Mouse (Mus musculus): ENCODE data around the gene Cbx1. TPM values are rescaled to one million over a fixed set of nuclear protein-coding genes. Genes with fewer than 3 reads are reported as not detected.

The Cbx1 gene
- polyA plus RNA-seq, 1 experiment from 2014 or later: 52.4 TPM

- Histone ChIP-seq H3K4me3 (no peak overlapping the region), H3K4me2 (no peak overlapping the region), H3K9ac (no peak overlapping the region), H3K4me1 (replicated peaks) (peaks cover 6% of the 10 kb centered on the region; the same call in 1 of the 2 replicates), H3K36me3 (no peaks in the 10 kb centered on the region), H3K27ac (no peak overlapping the region), H3K27me3 (no peaks in the 10 kb centered on the region), H3K9me3 (replicated peaks) (no peaks in the 10 kb centered on the region)
- ATAC-seq (replicated peaks; ENCODE audit: insufficient number of reproducible peaks, insufficient read depth, low FRiP score, low read depth): no peak
- 52% methylated on average over 7 of the region's 7 CpGs for WGBS
Measured at GRCm38 (mm10) chr11:96761984-96762383, 26.9 kb upstream of the Cbx1 start.

GRCm38 (mm10) chr11:96762742-96763470 is 26.0 kb upstream of the Cbx1 start:
- 74% methylated on average over 15 of the region's 15 CpGs for WGBS
- peaks cover 6% of the 10 kb centered on the region; the same call in 1 of the 2 replicates for H3K4me1 ChIP-seq (replicated peaks)

DNA sequence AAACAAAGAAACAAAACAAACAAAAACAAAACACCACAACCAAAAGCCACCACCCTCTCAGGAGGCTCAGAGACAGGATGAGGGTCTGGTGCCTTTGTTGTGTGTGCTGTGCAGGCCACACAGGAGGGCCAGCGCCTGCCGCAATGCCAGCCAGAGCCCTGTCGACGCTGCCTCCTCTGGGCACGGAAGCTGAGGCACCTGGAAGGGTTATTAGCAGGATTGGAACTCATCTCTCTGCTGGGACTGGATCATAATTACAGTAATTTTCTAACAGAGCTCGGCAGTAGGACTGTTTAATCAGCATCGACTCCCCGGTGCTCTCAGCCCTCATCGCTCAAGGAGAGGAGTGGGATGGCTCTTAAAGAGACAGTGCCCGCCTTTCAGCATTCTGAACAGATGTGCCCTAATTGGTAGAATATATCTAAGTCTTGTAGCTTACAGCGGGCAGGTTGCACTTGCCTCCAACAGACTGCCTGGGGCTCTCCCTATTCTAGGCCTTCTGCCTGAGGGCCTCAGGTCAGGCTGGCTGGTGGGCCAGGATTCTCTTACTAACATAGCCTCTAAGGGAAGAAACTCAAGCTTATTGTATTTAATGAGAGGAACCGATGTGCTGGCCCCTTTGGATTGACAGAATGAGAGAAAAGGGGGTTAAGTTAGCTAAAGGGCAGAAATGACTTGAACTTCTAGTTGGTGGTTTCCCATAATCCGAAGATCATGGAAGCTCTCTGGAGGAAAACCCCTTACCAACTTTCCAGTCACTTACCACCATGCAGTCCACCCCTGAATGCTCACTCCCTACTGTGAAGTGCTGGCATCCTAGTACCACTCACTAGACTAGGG is 24.2 kb upstream of the Cbx1 start:
- H3K9me3 ChIP-seq (replicated peaks): no peaks in the 10 kb centered on the region
- peaks cover 6% of the 10 kb centered on the region; the same call in 1 of the 2 replicates for H3K4me1 ChIP-seq (replicated peaks)
- ATAC-seq (replicated peaks; ENCODE audit: insufficient number of reproducible peaks, insufficient read depth, low FRiP score, low read depth): no peak
- H3K27me3 ChIP-seq: no peaks in the 10 kb centered on the region
- H3K9ac ChIP-seq: no peak overlapping the region
- H3K27ac ChIP-seq: peak overlapping the region; percentile 45
- 49% methylated on average over 13 of the region's 13 CpGs for WGBS
- H3K4me2 ChIP-seq: no peak overlapping the region
- peaks cover 16% of the 10 kb centered on the region for H3K36me3 ChIP-seq
- H3K4me3 ChIP-seq: no peak overlapping the region

More at GRCm38 (mm10) chr11:96762742-96763470, 26.0 kb upstream of the Cbx1 start:
- Histone ChIP-seq H3K9ac (no peak overlapping the region), H3K27ac (no peak overlapping the region), H3K4me2 (no peak overlapping the region), H3K36me3 (no peaks in the 10 kb centered on the region; the same call in 1 of the 2 replicates), H3K4me3 (no peak overlapping the region), H3K27me3 (no peaks in the 10 kb centered on the region), H3K9me3 (replicated peaks) (no peaks in the 10 kb centered on the region)
- no peak for ATAC-seq (replicated peaks; ENCODE audit: insufficient number of reproducible peaks, insufficient read depth, low FRiP score, low read depth)

- H3K27me3 ChIP-seq: no peaks in the 10 kb centered on the region
- peaks cover 25% of the 10 kb centered on the region for H3K36me3 ChIP-seq
- H3K4me1 ChIP-seq (replicated peaks): peaks cover 6% of the 10 kb centered on the region; the same call in 1 of the 2 replicates
- no peak for ATAC-seq (replicated peaks; ENCODE audit: insufficient number of reproducible peaks, insufficient read depth, low FRiP score, low read depth)
- 62% methylated on average over 7 of the region's 7 CpGs for WGBS
- H3K27ac ChIP-seq: peak overlapping the region; percentile 45; the same call in 1 of the 2 replicates
- no peak overlapping the region for H3K4me2 ChIP-seq
- H3K9ac ChIP-seq: no peak overlapping the region
- H3K9me3 ChIP-seq (replicated peaks): no peaks in the 10 kb centered on the region
- H3K4me3 ChIP-seq: no peak overlapping the region
Measured at GRCm38 (mm10) chr11:96765645-96766044, 23.3 kb upstream of the Cbx1 start.

DNA sequence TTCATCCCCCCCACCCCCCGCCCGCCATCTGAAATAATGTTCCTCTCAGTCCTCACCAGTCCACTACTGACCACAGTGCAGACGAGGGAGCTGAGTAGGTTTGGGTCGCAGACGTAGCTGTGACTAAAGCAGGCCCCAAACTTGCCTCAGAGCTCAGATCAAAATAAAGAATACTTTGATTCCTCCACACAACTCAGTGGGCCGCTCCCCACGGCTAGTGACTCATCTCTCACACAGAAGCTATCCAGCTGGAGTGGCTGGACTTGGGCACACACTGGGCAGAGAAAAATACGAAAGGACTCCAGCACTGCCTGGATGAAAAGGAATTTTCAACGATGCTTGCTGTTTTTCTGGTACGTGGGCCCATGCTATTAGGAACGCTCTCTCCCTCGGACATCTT is 22.4 kb upstream of the Cbx1 start:
- peaks cover 33% of the 10 kb centered on the region for H3K36me3 ChIP-seq
- H3K4me2 ChIP-seq: no peak overlapping the region
- no peaks in the 10 kb centered on the region for H3K9me3 ChIP-seq (replicated peaks)
- 74% methylated on average over 12 of the region's 12 CpGs for WGBS
- no peaks in the 10 kb centered on the region for H3K27me3 ChIP-seq
- H3K4me3 ChIP-seq: no peak overlapping the region
- no peak for ATAC-seq (replicated peaks; ENCODE audit: insufficient number of reproducible peaks, insufficient read depth, low FRiP score, low read depth)
- H3K27ac ChIP-seq: no peak overlapping the region
- peaks cover 6% of the 10 kb centered on the region; the same call in 1 of the 2 replicates for H3K4me1 ChIP-seq (replicated peaks)
- H3K9ac ChIP-seq: no peak overlapping the region

- H3K27ac ChIP-seq: no peak overlapping the region
- no peak overlapping the region for H3K9ac ChIP-seq
- no peak overlapping the region for H3K4me2 ChIP-seq
- no peaks in the 10 kb centered on the region for H3K27me3 ChIP-seq
- WGBS: 66% methylated on average over 7 of the region's 7 CpGs
- no peak for ATAC-seq (replicated peaks; ENCODE audit: insufficient number of reproducible peaks, insufficient read depth, low FRiP score, low read depth)
- H3K36me3 ChIP-seq: peaks cover 36% of the 10 kb centered on the region
- H3K4me3 ChIP-seq: no peak overlapping the region
- H3K4me1 ChIP-seq (replicated peaks): peaks cover 6% of the 10 kb centered on the region; the same call in 1 of the 2 replicates
- no peaks in the 10 kb centered on the region for H3K9me3 ChIP-seq (replicated peaks)
Measured at GRCm38 (mm10) chr11:96767096-96767495, 21.8 kb upstream of the Cbx1 start.

GRCm38 (mm10) chr11:96768240-96768639 is 20.7 kb upstream of the Cbx1 start:
- peaks cover 42% of the 10 kb centered on the region for H3K36me3 ChIP-seq
- no peak overlapping the region for H3K9ac ChIP-seq

GRCm38 (mm10) chr11:96771274-96771975 is 17.5 kb upstream of the Cbx1 start:
- no peak for ATAC-seq (replicated peaks; ENCODE audit: insufficient number of reproducible peaks, insufficient read depth, low FRiP score, low read depth)
- Histone ChIP-seq H3K27ac (no peak overlapping the region), H3K4me3 (no peak overlapping the region), H3K4me2 (no peak overlapping the region), H3K4me1 (replicated peaks) (peaks cover 2% of the 10 kb centered on the region), H3K27me3 (no peaks in the 10 kb centered on the region), H3K36me3 (peaks cover 42% of the 10 kb centered on the region), H3K9me3 (replicated peaks) (no peaks in the 10 kb centered on the region), H3K9ac (no peak overlapping the region)
- 92% methylated on average over 9 of the region's 9 CpGs for WGBS

More at GRCm38 (mm10) chr11:96768240-96768639, 20.7 kb upstream of the Cbx1 start:
- no peaks in the 10 kb centered on the region for H3K9me3 ChIP-seq (replicated peaks)
- H3K4me2 ChIP-seq: no peak overlapping the region
- no peak for ATAC-seq (replicated peaks; ENCODE audit: insufficient number of reproducible peaks, insufficient read depth, low FRiP score, low read depth)
- H3K27me3 ChIP-seq: no peaks in the 10 kb centered on the region
- 0 out of 2 replicates have a peak, but pooled peaks cover under 1% of the 10 kb centered on the region for H3K4me1 ChIP-seq (replicated peaks)
- H3K27ac ChIP-seq: peak overlapping the region; percentile 12; the same call in 1 of the 2 replicates
- no peak overlapping the region for H3K4me3 ChIP-seq
- WGBS: 55% methylated on average over 9 of the region's 9 CpGs

GRCm38 (mm10) chr11:96772413-96772812 is 16.5 kb upstream of the Cbx1 start:
- no peak overlapping the region for H3K9ac ChIP-seq
- no peaks in the 10 kb centered on the region for H3K27me3 ChIP-seq
- ATAC-seq (replicated peaks; ENCODE audit: insufficient number of reproducible peaks, insufficient read depth, low FRiP score, low read depth): no peak
- 83% methylated on average over 9 of the region's 9 CpGs for WGBS
- no peak overlapping the region for H3K4me2 ChIP-seq
- peaks cover 9% of the 10 kb centered on the region for H3K4me1 ChIP-seq (replicated peaks)
- H3K36me3 ChIP-seq: peaks cover 42% of the 10 kb centered on the region
- H3K27ac ChIP-seq: no peak overlapping the region
- no peak overlapping the region for H3K4me3 ChIP-seq
- no peaks in the 10 kb centered on the region for H3K9me3 ChIP-seq (replicated peaks)

DNA sequence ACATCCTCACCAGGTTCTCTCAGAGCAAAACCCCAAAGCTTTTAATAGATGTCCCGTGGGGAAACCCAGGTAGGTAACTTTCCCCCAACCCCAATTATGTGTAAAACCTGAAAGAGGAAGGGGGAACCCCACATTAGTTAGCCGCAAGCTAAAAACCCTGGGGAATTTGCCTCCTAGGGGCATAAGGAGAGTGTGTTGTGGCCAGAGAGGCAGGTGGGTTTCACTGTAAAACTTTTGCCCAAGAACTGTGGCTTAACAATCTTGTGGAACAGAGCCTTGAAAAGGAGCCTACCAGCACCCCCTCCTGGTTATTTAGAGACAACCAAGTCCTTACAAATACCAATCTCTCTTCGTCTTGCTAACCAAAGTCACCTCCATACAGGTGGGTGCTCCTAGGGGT is 14.4 kb upstream of the Cbx1 start:
- Histone ChIP-seq H3K27me3 (no peaks in the 10 kb centered on the region), H3K4me3 (no peak overlapping the region), H3K9ac (no peak overlapping the region), H3K27ac (no peak overlapping the region), H3K4me2 (no peak overlapping the region), H3K4me1 (replicated peaks) (peaks cover 11% of the 10 kb centered on the region), H3K36me3 (peaks cover 27% of the 10 kb centered on the region; the same call in 1 of the 2 replicates), H3K9me3 (replicated peaks) (no peaks in the 10 kb centered on the region)
- ATAC-seq (replicated peaks; ENCODE audit: insufficient number of reproducible peaks, insufficient read depth, low FRiP score, low read depth): no peak
- 75% methylated on average over 3 of the region's 3 CpGs for WGBS

GRCm38 (mm10) chr11:96775063-96775462 is 13.9 kb upstream of the Cbx1 start:
- no peak for ATAC-seq (replicated peaks; ENCODE audit: insufficient number of reproducible peaks, insufficient read depth, low FRiP score, low read depth)
- 79% methylated on average over 8 of the region's 8 CpGs for WGBS
- Histone ChIP-seq H3K4me2 (no peak overlapping the region), H3K27me3 (no peaks in the 10 kb centered on the region), H3K9me3 (replicated peaks) (no peaks in the 10 kb centered on the region), H3K9ac (no peak overlapping the region), H3K27ac (no peak overlapping the region), H3K4me3 (no peak overlapping the region), H3K4me1 (replicated peaks) (peaks cover 11% of the 10 kb centered on the region), H3K36me3 (peaks cover 23% of the 10 kb centered on the region; the same call in 1 of the 2 replicates)
